Mouse (Mus musculus): Measurements from ENCODE around the gene Krtap22-2. TPM values are rescaled to one million over a fixed set of nuclear protein-coding genes. Genes with fewer than 3 reads are reported as not detected.
"Not testable (repeated sequence)": the region's sequence is repeated elsewhere in the genome, so short reads cannot be mapped to it uniquely, and the experiment has no call there.

Gene Krtap22-2
- total RNA-seq (2022): not detected

- no peak for DNase-seq (ENCODE audit: low spot score in 2 of 2)
These were observed at the start of gene Krtap22-2 for GRCm38 (mm10) chr16:89010659-89011058. Gene Krtap22-2 (minus strand): TSS chr16:89010759.

- no peak for DNase-seq (ENCODE audit: low spot score in 2 of 2)
These were observed 37.2 kb upstream of the Krtap22-2 start, which contains the start of gene Krtap6-5 for GRCm38 (mm10) chr16:89047783-89048182. Gene Krtap6-5 (minus strand): TSS chr16:89047883.

GRCm38 (mm10) chr16:89041372-89041771, 30.8 kb upstream of the Krtap22-2 start, which contains the start of gene Gm10228:
Gene Gm10228 (minus strand): TSS chr16:89041472.
- DNase-seq (ENCODE audit: low spot score in 2 of 2): not testable (repeated sequence)

- not testable (repeated sequence) for DNase-seq (ENCODE audit: low spot score in 2 of 2)
These were observed 20.8 kb upstream of the Krtap22-2 start, which contains the start of gene Krtap6-1 for GRCm38 (mm10) chr16:89031399-89031798. Gene Krtap6-1 (plus strand): TSS chr16:89031699.

GRCm38 (mm10) chr16:89014984-89015383, 4.4 kb upstream of the Krtap22-2 start, which contains the start of gene Gm10229:
Gene Gm10229 (plus strand): TSS chr16:89015284.
- not testable (repeated sequence) for DNase-seq (ENCODE audit: low spot score in 2 of 2)

GRCm38 (mm10) chr16:89013973-89014372, 3.4 kb upstream of the Krtap22-2 start:
- no peak for DNase-seq (ENCODE audit: low spot score in 2 of 2)

GRCm38 (mm10) chr16:88962773-88963172, 47.8 kb downstream of the Krtap22-2 start, which contains the start of gene Krtap16-3:
Gene Krtap16-3 (minus strand): TSS chr16:88962873.
- DNase-seq (ENCODE audit: low spot score in 2 of 2): no peak

Other genes starting within 250 kb of the Krtap22-2 start
- not detected for gene 2310057N15Rik, start 236.6 kb downstream of the Krtap22-2 start, total RNA-seq (2022)
- gene Gm5965, start 232.9 kb downstream of the Krtap22-2 start, total RNA-seq (2022): not detected
- not detected for gene Gm20741, start 198.5 kb downstream of the Krtap22-2 start, total RNA-seq (2022)
- gene Krtap15, start 190.5 kb downstream of the Krtap22-2 start, total RNA-seq (2022): not detected
- gene Krtap14, start 184.6 kb downstream of the Krtap22-2 start, total RNA-seq (2022): not detected
- not detected for gene Krtap19-1, start 141.3 kb downstream of the Krtap22-2 start, total RNA-seq (2022)
- not detected for gene Krtap19-2, start 136.5 kb downstream of the Krtap22-2 start, total RNA-seq (2022)
- gene Krtap19-3, start 132.7 kb downstream of the Krtap22-2 start, total RNA-seq (2022): not detected
- not detected for gene Krtap19-4, start 125.7 kb downstream of the Krtap22-2 start, total RNA-seq (2022)
- not detected for gene Krtap19-5, start 114.3 kb downstream of the Krtap22-2 start, total RNA-seq (2022)
- not detected for gene Krtap19-9b, start 78.5 kb downstream of the Krtap22-2 start, total RNA-seq (2022)
- gene Krtap16-3, start 47.9 kb downstream of the Krtap22-2 start, total RNA-seq (2022): not detected
- not detected for gene Gm10229, start 4.5 kb upstream of the Krtap22-2 start, total RNA-seq (2022)
- not detected for gene Krtap6-1, start 20.9 kb upstream of the Krtap22-2 start, total RNA-seq (2022)
- gene Gm10228, start 30.7 kb upstream of the Krtap22-2 start, total RNA-seq (2022): not detected
- not detected for gene Krtap6-5, start 37.1 kb upstream of the Krtap22-2 start, total RNA-seq (2022)
- gene 1110025L11Rik, start 53.2 kb upstream of the Krtap22-2 start, total RNA-seq (2022): not detected
- not detected for gene Krtap6-3, start 73.3 kb upstream of the Krtap22-2 start, total RNA-seq (2022)
- gene Gm6358, start 130.1 kb upstream of the Krtap22-2 start, total RNA-seq (2022): not detected
- not detected for gene Gm10061, start 140.3 kb upstream of the Krtap22-2 start, total RNA-seq (2022)
- not detected for gene Gm9789, start 147.2 kb upstream of the Krtap22-2 start, total RNA-seq (2022)
- gene Gm7735, start 158.7 kb upstream of the Krtap22-2 start, total RNA-seq (2022): not detected
- not detected for gene 1110057P08Rik, start 164.0 kb upstream of the Krtap22-2 start, total RNA-seq (2022)
- not detected for gene Krtap20-2, start 195.1 kb upstream of the Krtap22-2 start, total RNA-seq (2022)